Mouse (Mus musculus): Measurements from ENCODE around the gene Agtrap.

DNA sequence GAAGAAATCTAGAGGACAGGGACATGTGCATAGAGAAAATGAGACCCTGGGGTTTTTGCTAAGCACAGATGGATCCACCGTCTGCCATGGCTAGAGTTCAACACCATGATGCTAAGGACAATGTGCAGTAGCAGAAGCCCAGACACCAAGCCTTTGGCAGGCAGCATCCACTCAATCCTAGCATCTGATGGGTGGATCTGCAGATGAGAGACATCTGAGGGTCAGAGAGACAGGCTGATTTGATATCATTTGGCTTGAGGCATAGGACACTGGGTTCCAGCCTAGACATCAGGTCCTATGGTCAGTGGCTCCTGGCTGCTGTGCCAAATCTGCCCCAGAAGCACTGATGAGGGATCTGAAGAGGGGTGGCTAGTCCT is 7.2 kb downstream of the Agtrap start:
- no peak for TF ChIP-seq CTCF (conservative IDR thresholded peaks at IDR 0.05; ENCODE audit: insufficient read depth, insufficient read length, low read depth, low read length)
- TF ChIP-seq POLR2A (IDR thresholded peaks at IDR 0.05; ENCODE audit: low read depth, low read length), result no peak
